Mouse (Mus musculus): ENCODE measurements around the gene Lrrc75a. TPM values are rescaled to one million over a fixed set of nuclear protein-coding genes. Genes with fewer than 3 reads are reported as not detected.

Lrrc75a gene
- polyA plus RNA-seq, 1 experiment from 2014 or later = 10.0 TPM

- no peak overlapping the region for H3K9ac ChIP-seq (ENCODE audit: low read depth, low read length)
- no peak overlapping the region for H3K4me2 ChIP-seq (ENCODE audit: low read length)
- peaks cover 33% of the 10 kb centered on the region for H3K4me1 ChIP-seq (ENCODE audit: control insufficient read depth, insufficient read depth, low read length)
- no peaks in the 10 kb centered on the region for H3K36me3 ChIP-seq (ENCODE audit: control insufficient read depth, insufficient read depth, low read length)
- no peaks in the 10 kb centered on the region for H3K27me3 ChIP-seq (ENCODE audit: control insufficient read depth, insufficient read depth, low read depth, low read length)
- ATAC-seq = no peak
- no peak overlapping the region for H3K4me3 ChIP-seq (ENCODE audit: low read depth, low read length)
- H3K9me3 ChIP-seq (replicated peaks; ENCODE audit: control insufficient read depth, low read length, poor library complexity, severe bottlenecking) = no peaks in the 10 kb centered on the region
- no peak overlapping the region for H3K27ac ChIP-seq (ENCODE audit: low read length)
Measured at GRCm38 (mm10) chr11:62555896-62556412, 92.4 kb downstream of the Lrrc75a start.

DNA sequence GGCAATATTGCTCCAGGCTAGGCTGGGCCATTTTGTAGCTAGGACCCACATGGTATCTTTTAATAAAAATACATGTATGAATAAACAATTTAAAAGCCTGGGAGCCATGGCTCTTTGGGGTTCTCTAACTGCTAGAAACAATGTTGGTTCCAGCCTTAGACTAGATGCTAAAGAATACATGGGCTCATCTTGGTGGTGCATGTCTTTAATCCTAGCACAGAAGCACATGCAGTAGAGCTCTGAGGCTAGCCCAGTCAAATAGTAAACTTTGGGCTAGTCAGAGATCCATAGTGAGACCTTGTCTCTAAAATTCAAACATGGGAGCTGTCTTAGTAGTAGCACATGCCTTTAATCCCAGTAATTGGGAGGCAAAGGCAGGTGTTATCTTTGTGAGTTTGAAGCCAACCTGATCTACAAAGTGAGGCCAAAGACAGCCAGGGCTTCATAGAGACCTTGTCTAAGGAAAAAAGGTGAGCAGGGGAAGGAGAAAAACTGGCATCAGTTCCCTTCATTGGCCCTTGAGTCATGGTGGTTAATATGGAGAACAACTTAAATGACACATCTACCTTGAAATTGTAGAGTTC lies 93.3 kb downstream of the Lrrc75a start:
- no peaks in the 10 kb centered on the region for H3K27me3 ChIP-seq (ENCODE audit: control insufficient read depth, insufficient read depth, low read depth, low read length)
- ATAC-seq = no peak
- H3K36me3 ChIP-seq (ENCODE audit: control insufficient read depth, insufficient read depth, low read length) = no peaks in the 10 kb centered on the region
- no peak overlapping the region for H3K27ac ChIP-seq (ENCODE audit: low read length)
- H3K9ac ChIP-seq (ENCODE audit: low read depth, low read length) = no peak overlapping the region
- H3K4me1 ChIP-seq (ENCODE audit: control insufficient read depth, insufficient read depth, low read length) = peaks cover 33% of the 10 kb centered on the region
- peak overlapping the region; percentile 99 for H3K4me2 ChIP-seq (ENCODE audit: low read length)
- H3K4me3 ChIP-seq (ENCODE audit: low read depth, low read length) = peak overlapping the region; percentile 53; the same call in 1 of the 2 replicates
- no peaks in the 10 kb centered on the region for H3K9me3 ChIP-seq (replicated peaks; ENCODE audit: control insufficient read depth, low read length, poor library complexity, severe bottlenecking)

Other genes with a start within 250 kb of the Lrrc75a start
- gene Pigl, start 190.1 kb downstream of the Lrrc75a start, polyA plus RNA-seq (2015; fragmentation: Nextera tagmentation; extraction: Ambion mirVana) = 8.6 and 9.3 TPM in 2 replicates
- 156 and 171 TPM in 2 replicates for gene Ncor1, start 190.0 kb downstream of the Lrrc75a start, polyA plus RNA-seq (2015; fragmentation: Nextera tagmentation; extraction: Ambion mirVana)
- gene Cenpv, start 109.3 kb downstream of the Lrrc75a start, polyA plus RNA-seq (2015; fragmentation: Nextera tagmentation; extraction: Ambion mirVana) = 51.2 and 54.4 TPM in 2 replicates
- 4,809 and 4,815 TPM in 2 replicates for gene Ubb, start 97.4 kb downstream of the Lrrc75a start, polyA plus RNA-seq (2015; fragmentation: Nextera tagmentation; extraction: Ambion mirVana)
- gene Trpv2, start 74.0 kb downstream of the Lrrc75a start, polyA plus RNA-seq (2015; fragmentation: Nextera tagmentation; extraction: Ambion mirVana) = 43.5 and 43.7 TPM in 2 replicates
- gene Mmgt2, start 141 bp upstream of the Lrrc75a start, polyA plus RNA-seq (2015; fragmentation: Nextera tagmentation; extraction: Ambion mirVana) = 20.4 and 20.6 TPM in 2 replicates
- gene Zfp287, start 83.4 kb upstream of the Lrrc75a start, polyA plus RNA-seq (2015; fragmentation: Nextera tagmentation; extraction: Ambion mirVana) = 22.5 and 26.3 TPM in 2 replicates
- gene Gm10428, start 104.6 kb upstream of the Lrrc75a start, polyA plus RNA-seq (2015; fragmentation: Nextera tagmentation; extraction: Ambion mirVana) = not detected in 2 replicates
- 32.5 and 34.1 TPM in 2 replicates for gene Zfp286, start 140.9 kb upstream of the Lrrc75a start, polyA plus RNA-seq (2015; fragmentation: Nextera tagmentation; extraction: Ambion mirVana)
- 6.8 and 8.0 TPM in 2 replicates for gene Trim16, start 171.7 kb upstream of the Lrrc75a start, polyA plus RNA-seq (2015; fragmentation: Nextera tagmentation; extraction: Ambion mirVana)
- 0.31 and 0.50 TPM in 2 replicates for gene Fbxw10, start 198.5 kb upstream of the Lrrc75a start, polyA plus RNA-seq (2015; fragmentation: Nextera tagmentation; extraction: Ambion mirVana)
- 63.9 and 68.0 TPM in 2 replicates for gene Tvp23b, start 230.9 kb upstream of the Lrrc75a start, polyA plus RNA-seq (2015; fragmentation: Nextera tagmentation; extraction: Ambion mirVana)